Mouse (Mus musculus) heart, adult 8-10 months (tissue): ENCODE measurements around the gene Csdc2. TPM values are rescaled to one million over a fixed set of nuclear protein-coding genes. Genes with fewer than 3 reads are reported as not detected.

Experiments
- DNase-seq: peaks from one replicate; pipeline ENCODE4 v3.0.0; 2022; ENCODE audit warnings: low spot score
- total RNA-seq, 4 experiments: library from RNA; stranded (reverse); gene quantifications; 2 replicates each; pipeline ENCODE4 v1.2.4; 2022

Gene Csdc2
- total RNA-seq, 4 experiments from 2014 or later: 64.7 to 103 (median 72.9) TPM

DNA sequence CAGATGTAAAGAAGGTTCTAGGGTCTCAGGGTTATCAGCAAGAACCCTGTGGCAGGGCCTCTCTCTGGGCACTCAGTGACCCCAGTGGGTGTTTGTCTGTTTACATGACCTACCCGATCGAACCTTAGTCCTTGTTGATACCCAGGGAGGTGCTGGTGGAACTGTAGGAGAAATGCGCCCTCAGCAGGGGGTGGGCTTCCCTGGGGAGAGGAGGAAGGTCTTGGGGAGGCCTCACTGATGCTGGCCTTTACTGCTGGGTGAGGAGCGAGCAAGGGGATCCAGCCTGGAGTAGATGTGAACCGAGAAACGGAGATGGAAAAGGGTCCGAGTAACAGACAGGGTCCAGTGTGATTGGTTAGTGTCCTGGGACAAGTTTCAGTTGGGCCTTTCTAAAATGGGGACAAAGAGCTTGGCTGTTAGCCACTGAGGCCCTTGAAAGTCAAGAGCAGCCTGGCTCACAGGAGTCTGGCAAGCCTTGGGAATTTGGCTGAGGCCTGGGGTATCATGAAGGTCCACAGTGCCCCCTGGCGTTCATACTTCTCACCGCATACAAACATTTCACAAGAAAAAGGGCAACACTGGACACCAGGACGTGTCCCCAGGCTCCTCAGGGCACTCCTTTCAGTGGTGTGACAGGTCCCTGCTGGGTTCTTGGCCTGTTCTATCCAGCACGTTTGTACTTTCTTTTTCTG is 53.0 kb downstream of the Csdc2 start:
- peak; percentile 90 for DNase-seq

DNA sequence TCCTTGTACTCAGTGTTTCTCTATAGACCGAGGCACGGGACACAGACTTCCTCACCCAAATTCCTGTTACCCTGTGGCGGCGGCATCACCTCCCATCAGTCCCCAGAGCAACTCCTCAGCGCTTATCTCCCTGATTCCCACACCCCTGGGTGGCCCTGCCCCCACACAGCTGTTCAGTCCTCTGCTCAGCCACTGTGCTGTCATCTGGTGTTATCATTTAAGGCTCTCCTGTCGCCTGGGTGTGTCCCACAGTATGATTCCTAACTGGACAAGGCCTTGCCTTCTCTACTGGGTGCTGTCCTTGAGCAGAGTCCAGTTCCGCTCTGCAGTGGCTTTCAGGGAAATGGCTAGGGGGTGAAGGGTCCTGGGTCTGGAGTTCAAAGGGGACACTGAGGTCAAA is 54.0 kb downstream of the Csdc2 start:
- peak; percentile 13 for DNase-seq

DNA sequence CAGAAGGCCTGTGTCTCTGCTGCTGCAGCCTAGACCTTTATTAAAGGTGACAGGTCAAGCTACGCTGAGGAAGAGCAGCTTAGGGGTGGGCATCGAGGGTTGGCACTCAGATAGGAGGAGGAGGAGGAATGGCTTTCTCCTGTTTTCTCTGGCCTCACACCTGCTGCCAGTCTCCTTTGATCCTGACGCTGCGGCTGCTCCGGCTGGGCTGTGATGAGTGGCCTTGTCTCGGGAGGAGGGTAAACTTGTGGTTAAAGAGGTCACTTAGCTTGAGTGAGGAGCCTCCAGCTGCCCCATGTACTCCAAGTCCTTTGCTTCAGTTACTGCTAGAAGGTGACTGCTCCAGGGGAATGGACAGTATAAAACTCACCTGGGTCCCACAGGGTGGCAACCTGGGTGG is 57.4 kb downstream of the Csdc2 start:
- no peak for DNase-seq

Other genes with a start within 250 kb of the Csdc2 start
- 1 to 10 TPM in 3 of 4 experiments, under 1 TPM in 1; 0.66 to 2.6 (median 1.3) TPM for gene Chadl, start 239.5 kb upstream of the Csdc2 start, total RNA-seq
- 10 to 100 TPM; 61.4 to 72.3 (median 65.5) TPM for gene Zc3h7b, start 191.7 kb upstream of the Csdc2 start, total RNA-seq
- 10 to 100 TPM; 25.4 to 28.6 (median 27.1) TPM for gene Rangap1, start 191.2 kb upstream of the Csdc2 start, total RNA-seq
- 100 to 1,000 TPM; 125 to 157 (median 155) TPM for gene Tef, start 134.3 kb upstream of the Csdc2 start, total RNA-seq
- 100 to 1,000 TPM in 1 of 4 experiments, 10 to 100 TPM in 3; 50.6 to 129 (median 74.7) TPM for gene Tob2, start 78.0 kb upstream of the Csdc2 start, total RNA-seq
- 10 to 100 TPM; 31.9 to 39.3 (median 33.9) TPM for gene Phf5a, start 64.8 kb upstream of the Csdc2 start, total RNA-seq
- gene Aco2, start 64.5 kb upstream of the Csdc2 start, total RNA-seq: 1,000 to 10,000 TPM; 2,119 to 2,448 (median 2,260) TPM
- 10 to 100 TPM in 1 of 4 experiments, 1 to 10 TPM in 3; 7.6 to 10.3 (median 9.6) TPM for gene Polr3h, start 10.5 kb upstream of the Csdc2 start, total RNA-seq
- 10 to 100 TPM; 25.4 to 39.1 (median 28.2) TPM for gene Pmm1, start 24.2 kb downstream of the Csdc2 start, total RNA-seq
- gene 1700029P11Rik, start 43.8 kb downstream of the Csdc2 start, total RNA-seq: not detected
- 10 to 100 TPM; 20.9 to 28.1 (median 26.8) TPM for gene Xrcc6, start 51.1 kb downstream of the Csdc2 start, total RNA-seq
- 10 to 100 TPM; 19.5 to 33.9 (median 28.2) TPM for gene Desi1, start 97.1 kb downstream of the Csdc2 start, total RNA-seq
- 10 to 100 TPM; 43.0 to 55.5 (median 51.3) TPM for gene Snu13, start 110.8 kb downstream of the Csdc2 start, total RNA-seq
- gene 4930407I10Rik, start 122.4 kb downstream of the Csdc2 start, total RNA-seq: not detected
- gene Mei1, start 133.2 kb downstream of the Csdc2 start, total RNA-seq: not detected
- 1 to 10 TPM; 3.5 to 4.5 (median 4.2) TPM for gene Ccdc134, start 191.2 kb downstream of the Csdc2 start, total RNA-seq
- gene Srebf2, start 210.4 kb downstream of the Csdc2 start, total RNA-seq: 10 to 100 TPM; 20.0 to 25.1 (median 21.6) TPM